Mouse (Mus musculus) embryo, embryonic 10 days (tissue): Measurements from ENCODE around the gene Galnt10.

ENCODE experiments used
- DNase-seq: peaks from one replicate; pipeline ENCODE4 v3.0.0-alpha.2; 2015; ENCODE audit warnings: low spot score

Galnt10 gene

DNA sequence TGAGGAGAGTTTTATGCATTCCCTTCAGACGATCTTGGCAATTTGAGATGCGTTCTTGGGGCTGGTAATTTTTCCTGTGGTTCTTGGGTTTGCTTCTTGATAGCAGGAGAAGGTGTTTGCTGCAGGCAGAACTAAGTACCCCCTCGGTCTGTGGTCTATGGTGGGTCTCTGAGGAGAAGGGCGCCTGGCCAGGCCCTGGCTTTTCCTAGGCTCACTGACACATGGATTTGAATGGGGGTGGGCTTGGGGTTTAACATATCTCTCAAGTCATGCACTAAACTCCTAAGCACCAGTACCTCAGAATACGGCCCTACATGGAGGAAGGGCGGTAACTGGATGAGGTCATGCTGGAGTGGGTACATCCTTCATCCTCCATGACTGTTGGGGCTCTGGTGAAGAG, 13.5 kb downstream of the Galnt10 start:
- no peak for DNase-seq

GRCm38 (mm10) chr11:57660156-57660555, 14.9 kb downstream of the Galnt10 start:
- no peak for DNase-seq

GRCm38 (mm10) chr11:57660814-57661213, 15.6 kb downstream of the Galnt10 start:
- DNase-seq = no peak

DNA sequence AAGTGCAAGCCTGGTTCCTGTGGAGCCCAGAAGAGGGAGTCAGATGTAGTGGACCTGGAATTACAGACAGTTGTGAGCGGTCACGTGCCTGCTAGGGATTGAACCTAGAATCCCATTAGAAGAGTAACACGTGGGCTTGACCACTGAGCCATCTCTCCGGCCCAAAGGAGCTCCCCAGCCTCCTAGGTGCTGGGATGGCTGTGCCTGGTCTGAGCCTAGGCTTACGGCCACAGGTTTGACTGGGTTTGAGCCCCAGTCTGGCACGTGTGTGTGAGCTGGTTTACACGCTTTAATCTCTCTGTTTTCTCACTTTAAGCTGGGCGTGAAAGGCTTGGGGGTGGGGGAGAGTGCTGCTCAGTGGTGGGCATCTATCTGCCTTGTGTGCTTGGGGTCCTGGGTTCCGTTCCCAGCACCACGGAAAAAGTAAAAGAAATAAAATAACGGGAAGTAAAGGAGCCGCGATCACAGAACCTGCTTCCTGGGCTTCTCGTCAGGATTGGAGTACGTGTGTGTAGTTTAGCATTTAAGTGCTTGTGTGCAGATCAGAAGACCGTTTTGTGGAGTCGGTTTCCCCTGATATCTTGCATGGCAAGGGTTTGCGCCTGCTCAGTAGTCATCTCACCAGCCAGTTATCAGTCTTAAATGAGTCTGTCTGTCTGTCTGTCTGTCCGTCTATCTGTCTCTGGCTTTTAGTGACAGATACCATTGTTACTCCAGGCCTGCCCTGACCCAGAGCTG, 16.4 kb downstream of the Galnt10 start:
- no peak for DNase-seq

DNA sequence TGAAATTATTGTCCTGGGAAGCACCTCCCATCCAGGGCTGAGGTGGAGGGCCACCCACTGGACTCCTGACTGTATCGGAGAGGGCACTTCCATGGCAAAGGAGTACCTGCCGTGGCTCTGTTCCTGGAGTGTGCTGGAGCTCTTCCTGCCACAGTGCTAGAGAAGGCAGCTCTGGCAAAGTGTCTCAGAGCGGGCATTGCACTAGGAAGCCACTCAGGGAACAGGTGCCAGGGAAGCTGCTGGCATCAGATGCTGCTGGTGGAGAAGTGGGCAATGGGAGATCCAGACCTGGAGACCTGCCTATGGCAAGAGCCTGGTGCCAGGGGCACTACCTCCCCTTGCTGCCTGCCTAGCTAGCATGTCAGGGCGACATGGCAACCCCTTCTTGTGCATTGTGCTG, 17.0 kb downstream of the Galnt10 start:
- no peak for DNase-seq

DNA sequence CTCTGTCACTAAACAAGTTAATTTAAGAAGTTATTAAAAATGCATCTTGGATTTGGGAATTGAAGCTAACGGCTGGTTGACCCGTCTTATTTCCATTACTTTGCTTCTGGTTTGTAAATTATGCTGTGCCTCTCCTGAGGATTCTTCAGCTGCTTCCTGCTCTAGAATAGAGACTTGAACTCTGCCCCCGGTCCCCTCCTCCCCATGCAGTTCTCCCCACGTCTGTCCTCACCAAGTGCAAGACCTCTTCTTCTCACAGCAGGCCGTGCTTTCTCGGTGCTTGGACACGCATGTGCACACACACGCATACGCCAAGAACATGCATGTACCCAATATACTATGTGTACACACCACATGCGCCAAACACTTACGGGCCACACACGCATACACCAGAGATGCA, 18.0 kb downstream of the Galnt10 start:
- no peak for DNase-seq

DNA sequence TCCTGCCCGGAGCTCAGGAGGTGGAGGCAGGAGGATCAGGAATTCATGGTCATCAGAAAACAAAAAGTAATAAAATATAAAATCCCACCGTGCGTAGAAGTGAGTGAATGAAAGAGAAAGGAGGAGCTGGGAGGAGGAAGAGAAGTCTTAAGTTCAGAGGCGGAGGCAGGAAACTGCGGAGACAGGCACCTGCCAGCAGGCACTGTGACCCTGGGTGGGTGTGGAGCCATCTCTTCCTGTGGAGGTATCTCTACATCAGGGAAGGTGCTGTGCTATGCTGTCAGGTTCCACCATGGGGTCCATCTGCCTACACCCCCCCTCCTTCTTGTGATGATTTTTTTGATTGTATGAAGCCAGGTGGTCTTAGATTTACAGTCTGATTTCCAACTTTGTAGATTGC, 19.5 kb downstream of the Galnt10 start:
- no peak for DNase-seq

DNA sequence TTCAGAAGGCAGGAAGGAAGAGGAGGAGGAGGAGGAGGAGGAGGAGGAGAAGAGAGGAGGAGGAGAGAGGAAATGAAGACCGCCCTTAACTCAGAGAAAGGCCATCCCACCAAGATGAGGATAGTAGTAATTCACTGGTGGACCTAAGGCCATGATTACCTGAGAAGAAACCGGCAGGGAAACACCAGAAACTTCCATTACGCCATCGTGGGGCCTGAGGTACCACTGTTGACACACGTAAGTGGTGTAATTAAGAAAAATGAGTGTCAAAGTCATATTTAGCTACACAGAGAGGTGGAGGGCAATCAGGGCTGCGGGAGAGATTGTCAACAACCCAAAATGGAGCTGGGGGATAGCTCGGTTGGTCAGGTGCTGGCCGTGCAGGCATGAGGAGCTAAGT, 23.0 kb downstream of the Galnt10 start:
- no peak for DNase-seq

DNA sequence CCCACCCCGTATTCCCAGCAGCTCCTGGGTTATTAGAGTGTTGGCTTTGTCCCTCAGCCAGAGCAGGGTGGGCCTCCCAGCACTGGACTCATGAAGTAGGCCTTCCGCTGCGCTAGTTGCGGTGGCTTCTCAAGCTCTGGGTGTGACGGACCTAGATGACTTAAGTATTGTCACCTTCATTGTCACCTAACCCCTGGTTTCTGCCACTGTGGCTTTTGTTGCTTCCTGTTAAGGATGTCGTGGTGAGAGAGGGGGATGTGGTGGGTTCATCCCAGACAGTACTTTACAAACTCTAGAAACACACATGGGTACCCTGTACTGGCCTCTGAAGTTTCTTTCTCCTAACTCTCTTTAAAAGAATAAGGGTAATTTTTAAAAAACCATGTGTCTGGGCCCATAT, 24.3 kb downstream of the Galnt10 start:
- no peak for DNase-seq

DNA sequence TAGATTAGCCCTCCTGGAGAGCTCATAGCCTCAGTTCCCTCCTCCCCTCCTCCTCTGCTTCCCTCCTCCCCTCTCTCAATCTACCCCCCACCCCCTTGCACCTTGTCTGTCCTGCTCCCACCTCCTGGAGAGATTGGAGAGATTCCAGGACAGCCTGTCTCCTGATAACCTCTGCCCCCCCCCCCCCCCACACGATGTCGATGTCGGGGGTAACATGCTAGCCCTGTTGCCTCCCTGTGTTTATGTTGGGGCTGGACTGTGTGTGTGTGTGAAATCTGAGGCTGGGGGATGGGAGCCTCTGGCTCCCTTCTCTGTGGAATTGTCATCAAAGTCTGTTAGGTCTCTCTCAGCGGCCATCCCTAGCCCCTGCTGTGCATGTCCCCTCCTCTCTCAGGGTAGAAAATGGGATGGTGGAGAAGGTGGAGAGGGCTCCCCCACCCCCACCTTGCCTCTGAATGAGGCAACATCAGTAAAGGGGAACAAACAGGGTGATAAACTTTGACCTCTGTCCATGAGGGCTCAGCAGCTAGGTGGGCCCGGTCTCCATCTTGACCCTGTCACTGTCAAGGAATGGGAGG, 26.0 kb downstream of the Galnt10 start:
- DNase-seq = peak; percentile 56

- peak; percentile 64 for DNase-seq
Measured at GRCm38 (mm10) chr11:57671797-57672196, 26.6 kb downstream of the Galnt10 start.

DNA sequence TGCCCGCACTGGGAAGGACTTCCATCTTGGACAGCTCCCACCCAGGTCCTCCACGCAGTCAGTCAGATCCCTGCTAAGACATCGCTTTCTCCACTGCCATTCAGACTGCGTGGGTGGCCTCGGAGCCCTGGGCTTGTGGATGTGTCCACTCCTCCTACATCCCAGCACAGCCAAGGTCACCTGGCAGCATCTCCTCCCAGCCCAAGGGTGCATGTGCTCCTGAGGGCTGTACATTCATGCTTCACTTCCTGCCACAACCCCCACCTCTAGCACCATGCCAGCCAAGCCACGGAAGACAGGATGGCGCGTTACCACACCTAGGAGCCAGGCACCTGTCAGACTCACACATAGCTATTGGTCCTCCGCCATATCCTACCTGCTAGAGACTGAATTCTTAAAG, 27.8 kb downstream of the Galnt10 start:
- no peak for DNase-seq

GRCm38 (mm10) chr11:57673977-57674687, 28.9 kb downstream of the Galnt10 start:
- DNase-seq = no peak

DNA sequence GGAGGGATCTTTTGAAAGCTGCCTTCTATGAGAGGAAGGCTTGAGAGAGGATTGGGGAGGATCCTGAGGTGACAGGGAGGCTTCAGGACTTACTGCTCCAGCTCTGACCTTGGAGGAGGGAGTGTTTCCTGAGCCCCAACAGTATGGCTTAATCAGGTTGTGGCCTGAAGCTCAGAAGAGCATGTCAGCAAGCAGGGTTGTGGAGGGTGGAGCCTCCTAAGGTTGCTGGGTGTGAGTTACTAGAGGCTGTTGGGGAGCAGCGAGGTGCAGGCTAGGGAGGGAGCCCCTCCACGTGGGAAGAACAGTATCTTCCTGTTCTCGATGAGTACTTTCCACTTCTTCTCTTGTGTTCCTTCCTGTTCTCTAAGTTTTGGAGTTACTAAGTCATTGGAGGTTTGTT, 32.0 kb downstream of the Galnt10 start:
- DNase-seq = no peak

DNA sequence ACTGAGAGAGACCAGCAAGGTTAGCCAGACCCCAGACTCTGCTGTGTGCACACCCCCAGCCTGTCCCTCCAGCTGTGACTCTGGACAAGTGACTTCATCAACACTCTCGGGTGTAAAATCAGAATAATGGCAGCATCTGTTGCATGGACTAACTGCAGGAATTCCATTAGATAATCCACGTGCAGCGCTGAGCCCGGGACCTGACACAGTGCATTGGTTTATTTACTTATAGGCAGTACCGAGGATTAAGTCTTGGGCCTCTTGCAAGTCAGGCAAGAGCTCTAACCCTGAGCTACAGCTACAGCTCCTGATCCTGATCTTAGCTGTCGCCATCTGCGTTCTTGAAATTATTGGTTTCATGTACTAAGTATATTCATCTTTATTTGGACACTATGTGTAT, 37.3 kb downstream of the Galnt10 start:
- DNase-seq = peak; percentile 23

- DNase-seq = no peak
Measured at GRCm38 (mm10) chr11:57683125-57683524, 37.9 kb downstream of the Galnt10 start.

DNA sequence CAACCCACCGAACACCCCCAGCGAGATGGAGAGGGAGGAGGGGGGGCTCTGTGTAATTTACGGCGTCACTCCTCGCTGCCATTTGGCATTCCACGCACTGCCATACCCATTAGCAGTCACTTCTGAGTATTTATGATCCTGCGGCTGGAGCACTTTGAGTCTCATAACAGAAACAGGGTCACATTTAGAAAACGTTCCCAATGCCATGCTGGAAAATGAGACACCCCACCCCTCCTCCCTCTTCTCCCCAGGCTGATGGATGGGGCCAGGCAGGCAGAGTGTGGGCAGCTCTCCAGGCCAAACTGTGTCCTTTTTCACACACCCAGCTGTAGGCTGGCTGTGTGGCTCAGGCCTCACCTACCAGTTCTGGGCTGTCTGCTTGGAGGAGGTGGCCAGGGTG, 38.7 kb downstream of the Galnt10 start:
- DNase-seq = no peak

- DNase-seq = no peak
Measured at GRCm38 (mm10) chr11:57684891-57685290, 39.6 kb downstream of the Galnt10 start.

DNA sequence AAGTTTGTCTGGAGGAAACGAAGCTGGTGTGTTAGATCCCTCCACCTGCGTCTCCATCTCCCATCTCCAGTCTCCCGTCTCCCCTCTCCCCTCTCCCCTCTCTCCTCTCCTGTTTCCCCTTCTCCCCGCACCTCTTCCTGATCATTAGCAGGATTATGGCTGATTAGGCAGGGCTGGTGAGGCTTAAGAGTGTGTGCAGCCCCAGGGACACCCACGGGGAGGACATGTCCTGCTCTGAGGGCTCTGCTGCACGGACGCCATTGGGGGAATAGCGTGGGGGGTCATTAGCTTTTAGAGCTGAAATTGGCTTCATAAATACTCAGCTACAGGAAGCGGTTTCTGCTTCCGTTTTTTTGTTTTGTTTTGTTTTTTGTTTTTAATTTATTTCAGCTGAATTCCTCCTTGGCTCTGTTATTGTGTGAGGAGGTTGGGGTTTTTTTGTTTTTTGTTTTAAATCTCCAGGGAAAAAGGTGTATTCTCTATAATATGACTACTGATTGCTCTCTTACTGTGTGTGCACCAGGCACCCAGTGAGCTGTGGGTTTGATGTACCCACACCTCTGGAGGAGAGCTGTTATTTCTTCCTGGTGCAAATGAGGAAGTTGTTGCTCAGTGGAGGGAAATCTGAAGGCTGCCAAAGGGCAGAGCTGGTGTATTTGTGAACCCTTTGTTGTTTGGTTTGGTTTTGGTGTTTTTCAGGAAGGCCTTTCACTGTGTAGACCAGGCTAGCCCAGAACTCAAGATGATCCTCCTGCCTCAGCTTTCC, 40.6 kb downstream of the Galnt10 start:
- no peak for DNase-seq

DNA sequence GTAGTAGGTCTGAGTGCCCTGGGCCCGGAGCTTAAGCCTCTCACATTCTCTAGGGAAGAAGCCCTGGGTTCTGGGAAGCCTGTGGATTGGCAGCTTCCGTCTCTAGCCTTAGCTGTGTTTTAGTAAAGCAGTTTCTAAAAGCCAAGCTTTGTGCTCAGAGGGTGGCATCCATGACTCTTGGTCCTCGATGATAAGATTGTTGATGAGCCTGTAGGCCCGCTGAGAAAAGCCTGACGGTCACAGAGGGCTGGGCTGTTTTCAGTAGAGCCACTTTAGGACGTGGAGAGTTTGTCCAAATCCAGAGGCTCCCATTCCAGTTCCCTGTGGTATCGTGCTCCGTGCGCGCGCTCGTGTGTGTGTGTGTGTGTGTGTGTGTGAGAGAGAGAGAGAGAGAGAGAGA, 41.6 kb downstream of the Galnt10 start:
- no peak for DNase-seq

DNA sequence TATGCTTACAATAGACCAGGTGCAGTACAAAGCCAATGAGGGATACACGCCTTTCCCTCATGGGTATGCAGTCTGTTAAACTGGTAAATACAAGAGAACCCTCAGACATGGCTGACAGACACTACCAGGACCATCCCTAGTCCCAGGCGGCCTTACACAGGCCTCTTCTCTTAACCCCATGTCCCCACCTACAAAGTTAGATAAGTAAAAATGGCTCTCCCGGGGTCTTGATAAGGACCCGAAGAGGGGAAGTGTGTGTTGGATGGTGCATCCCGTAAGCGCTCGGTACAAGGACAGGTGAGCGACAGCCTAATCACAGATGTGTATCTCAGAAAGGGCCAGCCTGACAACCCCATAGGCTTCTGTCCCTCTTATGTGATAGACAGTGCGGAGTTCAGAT, 42.0 kb downstream of the Galnt10 start:
- DNase-seq = no peak

DNA sequence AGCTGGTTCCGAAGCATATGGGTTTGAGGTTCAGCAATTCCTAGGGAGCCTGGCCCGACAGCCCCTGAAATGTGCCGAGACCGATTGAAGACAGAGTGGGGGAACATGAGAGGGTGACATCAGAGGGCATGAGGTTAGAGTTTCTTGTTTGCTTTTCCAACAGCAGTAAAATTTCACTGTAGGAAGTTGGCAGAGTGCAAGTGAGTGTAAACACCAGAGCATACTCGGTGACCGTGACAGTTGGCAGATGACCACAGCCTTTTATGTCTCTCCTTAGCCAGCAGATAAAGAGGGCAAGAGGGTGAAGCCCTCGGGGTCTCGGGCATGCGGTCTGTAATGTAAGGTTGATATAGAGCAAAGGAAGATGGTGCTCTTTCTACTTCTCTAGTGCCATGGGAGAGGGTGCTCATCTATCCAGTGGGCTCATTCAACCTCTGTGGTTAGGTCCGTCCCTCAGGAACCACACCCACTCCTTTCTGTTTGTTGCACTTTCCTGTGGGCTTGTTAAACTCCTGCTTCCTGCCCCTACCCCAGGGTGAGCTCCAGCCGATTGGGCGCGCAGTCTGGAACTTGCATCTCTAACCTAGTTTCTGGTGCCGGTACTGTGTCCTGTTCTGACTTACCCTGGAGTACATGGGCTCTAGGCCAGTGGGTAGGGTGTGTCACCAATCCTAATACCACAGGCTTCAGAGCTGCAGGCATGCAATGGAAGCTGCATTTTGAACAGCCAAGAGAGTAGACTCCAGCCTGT, 43.1 kb downstream of the Galnt10 start:
- peak; percentile 26 for DNase-seq
